Mouse (Mus musculus) ES-E14 (cell line): ENCODE measurements around the gene Gm10282.

Experiments
- CHD2 ChIP-seq: IDR thresholded peaks from 2 replicates; pipeline ENCODE4 v1.6.1; 2014; ENCODE audit warnings: mild to moderate bottlenecking, low read depth, low read length, inconsistent platforms
- HCFC1 ChIP-seq: IDR thresholded peaks from 2 replicates; pipeline ENCODE4 v1.6.1; 2012; ENCODE audit warnings: low read length, inconsistent platforms, borderline replicate concordance; ENCODE audit not compliant: insufficient read depth
- ZC3H11A ChIP-seq: IDR thresholded peaks from 2 replicates; pipeline ENCODE4 v1.6.1; 2012; ENCODE audit warnings: low read depth, mild to moderate bottlenecking, inconsistent platforms, low read length, borderline replicate concordance
- ZNF384 ChIP-seq: IDR thresholded peaks from 2 replicates; pipeline ENCODE4 v1.6.1; 2012; ENCODE audit warnings: low read depth, low read length, inconsistent platforms

DNA sequence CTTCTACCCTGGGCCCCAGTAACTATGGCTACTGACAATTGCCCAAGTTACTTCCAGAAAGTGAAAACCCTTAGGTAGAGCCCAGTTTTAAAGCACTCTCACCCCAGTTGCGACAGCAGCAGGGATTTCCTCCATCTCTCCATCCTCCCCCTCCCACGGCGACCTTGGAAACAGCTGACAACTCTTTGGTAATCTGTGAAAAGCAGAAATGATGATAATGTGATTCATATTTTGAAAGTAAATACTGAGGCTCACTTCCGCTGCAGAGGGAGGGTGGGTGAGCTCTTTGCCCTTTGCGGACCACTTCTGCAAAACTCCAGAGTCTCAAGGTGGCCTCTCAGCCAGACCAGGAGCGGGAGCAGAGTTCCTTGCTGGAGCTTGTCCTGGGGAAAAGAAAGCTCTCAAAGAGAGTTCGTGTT lies 17.4 kb upstream of the Gm10282 start:
- TF ChIP-seq HCFC1 (no peak), CHD2 (no peak), ZC3H11A (no peak), ZNF384 (no peak)
